Mouse (Mus musculus): ENCODE data around the gene Klhl32.

DNA sequence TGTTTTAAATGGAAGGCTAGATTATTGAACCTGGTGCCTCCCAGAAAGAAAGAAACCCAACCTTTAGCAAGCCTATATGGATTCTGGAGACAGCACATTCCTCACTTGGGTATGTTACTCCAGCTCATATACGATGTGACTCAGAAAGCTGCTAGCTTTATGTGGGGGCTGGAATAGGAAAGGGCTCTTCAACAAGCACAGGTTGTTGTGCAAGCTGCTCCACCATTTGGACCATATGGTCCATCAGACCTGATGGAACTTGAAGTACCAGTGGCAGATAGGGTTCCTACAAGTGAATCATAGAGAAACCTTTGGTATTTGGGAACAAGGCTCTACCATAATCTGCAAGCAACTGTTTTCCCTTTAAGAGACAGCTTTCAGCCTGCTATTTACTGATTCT lies 92.0 kb downstream of the Klhl32 start:
- TF ChIP-seq CTCF (IDR thresholded peaks at IDR 0.05 in 2 of 3, conservative IDR thresholded peaks at IDR 0.05 in 1 of 3; ENCODE audit: control insufficient read depth in 1 of 3, insufficient read depth in 1 of 3, low read depth in 2 of 3, low read length in 3 of 3, poor library complexity in 1 of 3, severe bottlenecking in 1 of 3): no peak
- TF ChIP-seq MAFK (IDR thresholded peaks at IDR 0.05; ENCODE audit: borderline replicate concordance, low read depth, low read length): no peak
- TF ChIP-seq ZC3H11A (IDR thresholded peaks at IDR 0.05; ENCODE audit: low read depth, low read length): no peak
- TF ChIP-seq GATA1 (IDR thresholded peaks at IDR 0.05; ENCODE audit: low read depth, low read length): no peak
